Mouse (Mus musculus): ENCODE data around the gene Pccb.

Pccb gene

DNA sequence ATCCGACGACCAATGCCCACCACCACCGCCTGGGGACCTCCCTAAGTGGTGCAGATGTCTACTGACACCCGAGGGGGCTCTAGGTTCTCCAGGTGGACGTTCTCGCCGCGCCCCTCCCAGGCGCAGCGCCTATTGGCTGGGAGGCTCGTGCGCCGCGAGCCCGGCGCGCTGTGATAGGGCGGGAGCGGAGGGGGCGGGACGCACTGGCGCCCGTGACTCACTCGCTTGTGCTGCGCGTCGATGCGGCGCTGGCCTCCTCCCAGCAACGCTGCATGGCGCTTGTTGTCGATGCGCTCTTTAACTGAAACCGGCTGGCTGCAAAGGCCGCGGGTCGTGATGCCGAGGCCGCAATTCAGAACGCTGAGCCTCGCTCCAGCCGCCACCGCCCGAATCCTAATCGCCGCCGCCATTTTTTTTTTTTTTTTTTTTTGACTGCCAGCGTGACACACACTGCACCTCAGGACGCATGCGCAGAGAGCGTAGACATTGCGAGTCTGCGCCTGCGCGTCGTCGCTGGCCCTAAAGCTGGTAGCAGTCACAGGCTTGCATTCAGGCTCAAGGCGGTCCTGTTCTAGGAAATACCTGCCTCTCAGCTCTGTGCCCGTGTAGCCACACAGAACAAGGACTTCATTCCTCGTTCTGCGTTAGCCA, at the start of gene Pccb:
Gene Pccb, minus strand, starts transcription at position 451 of the 651 bp plus-strand sequence.
- DNase-seq (ENCODE audit: low read depth, low spot score), result peak; percentile 98

DNA sequence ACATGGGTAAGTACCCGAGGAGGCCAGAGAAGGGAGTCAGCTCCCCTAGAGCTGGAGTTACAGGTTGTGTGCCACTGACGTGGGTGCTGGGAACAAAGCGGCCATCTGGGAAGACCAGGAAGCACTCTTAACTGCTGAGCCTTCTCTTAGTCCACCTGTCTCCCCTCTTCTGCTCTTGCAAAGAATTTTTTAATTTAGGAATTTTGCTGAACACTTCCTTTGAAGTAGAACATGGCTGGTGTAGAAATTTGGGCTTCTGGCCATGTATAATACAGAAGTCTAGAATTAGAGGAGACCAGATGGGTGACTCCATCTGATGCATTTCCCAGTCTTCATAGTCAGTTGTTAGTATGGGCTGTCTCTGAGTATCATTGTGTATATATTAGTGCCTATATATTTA, 49.0 kb upstream of the Pccb start:
- DNase-seq (ENCODE audit: low read depth, low spot score), result no peak

DNA sequence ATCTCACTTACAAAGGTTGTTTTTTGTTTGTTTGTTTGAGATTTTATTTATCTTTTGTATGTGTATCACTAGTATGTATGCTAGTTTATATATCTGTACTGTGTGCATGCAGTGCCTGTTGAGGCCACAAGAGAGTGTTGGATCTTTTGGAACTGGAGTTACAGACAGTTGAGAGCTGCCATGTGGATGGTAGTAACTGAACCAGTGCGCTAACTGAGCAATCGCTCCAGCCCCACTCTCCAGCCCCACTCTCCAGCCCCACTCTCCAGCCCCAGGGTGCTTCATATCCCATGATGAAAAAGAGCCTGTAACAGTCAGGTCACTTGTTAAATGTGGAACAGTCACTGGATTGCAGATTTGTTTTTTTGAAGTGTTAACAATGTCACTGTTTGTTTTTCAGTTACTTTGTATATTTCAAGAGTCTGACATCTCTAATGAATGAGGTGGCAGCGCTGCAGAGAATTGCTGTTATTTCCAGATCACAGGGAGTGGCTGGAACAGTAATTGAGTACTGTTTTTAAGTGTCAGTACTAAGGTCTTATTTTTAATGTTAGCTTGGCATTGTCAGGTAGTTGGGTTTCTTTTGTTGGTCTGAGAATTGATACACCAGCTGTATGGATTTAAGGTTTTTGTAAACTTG, 45.5 kb upstream of the Pccb start:
- DNase-seq (ENCODE audit: low read depth, low spot score), result no peak

DNA sequence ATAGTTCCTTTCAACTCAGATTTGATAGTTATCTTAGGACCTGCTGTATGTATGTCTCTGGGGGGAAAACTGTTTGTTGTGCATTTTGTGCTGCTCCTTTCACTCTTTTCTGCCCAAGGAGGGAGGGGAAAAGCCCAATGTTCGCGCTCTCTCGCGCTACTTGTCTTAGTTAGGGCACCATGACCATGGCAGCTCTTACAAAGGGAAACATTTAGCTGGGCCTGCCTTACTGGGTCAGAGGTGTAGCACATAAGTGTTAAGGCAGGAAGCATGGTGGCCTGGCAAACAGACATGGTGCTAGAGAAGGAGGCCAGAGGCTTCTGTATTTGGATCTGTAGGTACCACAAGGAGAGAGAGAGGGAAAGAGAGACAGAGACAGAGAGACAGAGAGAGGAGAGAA, 43.9 kb upstream of the Pccb start:
- DNase-seq (ENCODE audit: low read depth, low spot score), result peak; percentile 40

DNA sequence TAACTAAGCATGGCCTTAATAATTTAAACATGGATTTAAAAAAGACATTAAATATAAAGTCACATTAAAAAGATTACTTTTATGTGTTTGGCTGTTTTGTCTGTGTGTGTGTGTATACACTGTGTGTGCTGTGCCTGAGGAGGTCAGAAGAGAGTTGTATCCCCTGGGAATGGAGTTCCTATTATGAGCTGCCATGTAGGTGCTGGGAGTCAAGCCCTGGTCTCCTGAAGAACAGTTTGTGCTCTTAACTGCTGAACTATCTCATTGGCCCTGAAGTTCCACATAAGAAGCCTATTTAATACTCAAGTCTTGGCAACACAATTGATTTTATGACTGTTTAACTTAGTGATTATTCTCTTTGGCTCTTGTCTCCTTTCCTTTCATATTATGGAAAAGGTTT, 42.8 kb upstream of the Pccb start:
- no peak for DNase-seq (ENCODE audit: low read depth, low spot score)

DNA sequence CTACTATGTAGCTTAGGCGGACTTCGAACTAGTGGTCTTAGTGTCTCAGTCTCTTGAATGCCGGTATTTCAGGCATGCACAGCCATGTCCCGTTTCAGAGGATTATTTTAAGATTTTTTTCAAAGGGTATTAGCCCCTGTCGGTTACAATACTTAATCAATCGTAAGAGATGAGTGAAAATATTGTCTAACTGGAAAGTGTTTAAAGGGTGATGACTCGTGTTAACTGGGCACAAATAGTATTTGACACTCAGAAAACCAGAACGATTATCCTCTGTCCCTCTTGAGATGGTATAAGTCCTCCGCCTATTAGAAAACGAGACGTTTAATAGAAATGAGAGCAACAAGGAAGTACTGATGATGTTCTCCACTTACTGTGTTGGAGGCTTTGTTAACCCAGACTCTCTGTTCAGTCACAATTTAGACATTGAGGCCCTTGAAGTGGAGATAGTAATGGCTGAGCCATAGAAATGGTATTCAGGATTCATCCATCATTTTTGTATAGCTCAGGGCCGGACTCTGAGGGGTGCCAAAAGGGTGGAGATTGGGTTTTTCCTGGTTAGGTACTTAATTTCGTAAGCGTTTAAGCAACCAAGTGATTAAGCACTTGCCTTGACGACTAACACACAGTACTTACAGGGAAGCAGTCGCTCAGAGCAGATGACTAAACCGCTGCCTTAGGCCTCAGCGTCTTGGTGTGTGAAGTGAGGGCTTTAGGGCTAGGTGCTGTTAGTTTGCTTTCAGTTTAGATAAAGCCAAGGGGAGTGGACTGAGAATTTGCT, 41.6 kb upstream of the Pccb start:
- DNase-seq (ENCODE audit: low read depth, low spot score), result peak; percentile 50

DNA sequence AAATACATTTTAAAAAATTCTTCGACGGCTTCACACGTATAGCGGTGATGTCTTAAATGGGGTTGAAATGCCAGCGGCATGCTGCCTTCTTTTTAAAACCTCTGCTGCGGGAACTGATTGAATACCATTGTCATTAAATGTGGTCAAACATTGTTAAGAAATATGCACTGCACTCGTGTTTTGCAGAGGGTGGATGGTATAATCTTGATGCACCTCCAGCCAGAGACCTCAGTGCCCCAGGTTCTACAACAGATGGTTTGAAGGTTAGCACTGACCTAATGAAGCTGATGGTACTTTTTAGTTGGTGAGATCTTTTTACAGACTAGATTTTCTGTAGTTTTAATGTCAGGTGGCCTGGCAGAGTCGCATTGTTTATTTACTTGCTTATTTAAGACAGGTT, 41.0 kb upstream of the Pccb start:
- no peak for DNase-seq (ENCODE audit: low read depth, low spot score)

DNA sequence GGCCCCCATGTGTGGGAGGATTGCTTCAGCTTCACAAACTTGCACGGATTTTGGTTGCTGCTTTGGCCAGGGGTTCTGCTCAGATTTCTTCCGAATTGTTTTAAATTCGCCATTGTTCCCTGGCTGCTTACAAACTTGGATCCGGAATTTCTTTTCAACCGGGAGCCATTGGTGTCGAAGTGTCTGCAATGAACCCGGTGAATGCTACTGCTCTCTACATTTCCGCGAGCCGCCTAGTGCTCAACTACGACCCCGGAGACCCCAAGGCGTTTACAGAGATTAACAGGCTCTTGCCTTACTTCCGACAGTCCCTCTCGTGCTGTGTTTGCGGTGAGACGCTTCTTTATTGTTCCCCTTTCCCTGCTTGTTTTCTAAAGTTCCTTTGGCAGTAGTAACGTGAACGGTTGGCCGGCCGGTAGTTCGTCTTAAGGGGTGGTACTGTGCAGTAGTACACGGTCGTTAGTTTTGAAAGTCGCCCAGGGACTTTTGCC, 40.4 kb upstream of the Pccb start:
- no peak for DNase-seq (ENCODE audit: low read depth, low spot score)

DNA sequence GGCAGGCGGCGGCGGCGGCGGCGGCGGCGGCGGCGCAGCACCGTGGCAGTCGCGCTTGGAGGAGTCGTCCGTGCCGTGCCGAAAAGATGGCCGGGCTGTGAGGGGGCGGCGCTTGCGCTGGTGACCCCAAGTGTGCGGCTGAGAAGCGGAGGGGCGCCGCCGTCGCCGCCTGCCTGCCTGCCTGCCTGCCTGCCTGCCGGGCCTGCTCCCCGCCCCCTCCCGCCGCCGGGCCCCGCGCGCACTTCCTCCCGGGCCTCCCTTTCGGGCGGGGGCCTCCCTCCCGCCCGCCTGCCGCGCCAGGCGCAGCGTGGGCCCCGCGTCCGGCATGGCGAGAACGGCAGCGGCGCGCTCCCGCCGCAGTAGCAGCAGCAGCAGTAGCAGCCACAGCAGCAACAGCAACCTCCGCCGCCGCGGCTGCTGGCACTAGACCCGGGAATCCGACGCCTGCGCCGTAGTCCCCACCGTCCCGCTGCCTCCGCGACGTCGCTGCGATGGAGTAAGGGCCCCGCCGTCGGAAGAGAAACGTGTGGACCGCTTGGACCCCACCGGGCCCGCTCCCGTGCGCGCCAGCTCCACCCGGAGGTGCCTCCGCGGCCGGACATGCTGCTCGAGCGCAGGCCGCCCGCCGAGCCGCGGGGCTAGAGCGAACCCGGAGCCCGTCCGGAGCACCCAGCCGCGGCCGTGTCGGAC, 39.8 kb upstream of the Pccb start:
- peak; percentile 92 for DNase-seq (ENCODE audit: low read depth, low spot score)

DNA sequence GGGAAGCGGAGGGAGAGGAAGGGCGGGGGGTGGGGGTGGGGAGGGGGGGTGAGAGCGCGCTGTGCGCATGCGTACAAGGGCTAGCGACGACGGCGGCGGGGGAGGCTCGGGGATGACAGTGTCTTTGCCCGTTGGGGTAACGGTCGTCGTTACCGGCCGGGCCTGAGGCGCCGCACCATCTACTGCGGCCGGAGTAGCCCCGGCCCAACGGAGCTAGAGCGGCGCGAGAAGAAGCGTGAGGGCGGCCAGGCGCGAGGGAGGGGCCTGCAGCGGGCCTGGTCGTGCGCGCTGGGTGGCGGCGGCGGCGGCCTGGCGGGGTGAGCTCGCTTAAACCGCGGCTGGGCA, 39.3 kb upstream of the Pccb start, which contains the start of gene Msl2:
Gene Msl2, plus strand, starts transcription at position 115 of the 345 bp plus-strand sequence.
- DNase-seq (ENCODE audit: low read depth, low spot score), result no peak

DNA sequence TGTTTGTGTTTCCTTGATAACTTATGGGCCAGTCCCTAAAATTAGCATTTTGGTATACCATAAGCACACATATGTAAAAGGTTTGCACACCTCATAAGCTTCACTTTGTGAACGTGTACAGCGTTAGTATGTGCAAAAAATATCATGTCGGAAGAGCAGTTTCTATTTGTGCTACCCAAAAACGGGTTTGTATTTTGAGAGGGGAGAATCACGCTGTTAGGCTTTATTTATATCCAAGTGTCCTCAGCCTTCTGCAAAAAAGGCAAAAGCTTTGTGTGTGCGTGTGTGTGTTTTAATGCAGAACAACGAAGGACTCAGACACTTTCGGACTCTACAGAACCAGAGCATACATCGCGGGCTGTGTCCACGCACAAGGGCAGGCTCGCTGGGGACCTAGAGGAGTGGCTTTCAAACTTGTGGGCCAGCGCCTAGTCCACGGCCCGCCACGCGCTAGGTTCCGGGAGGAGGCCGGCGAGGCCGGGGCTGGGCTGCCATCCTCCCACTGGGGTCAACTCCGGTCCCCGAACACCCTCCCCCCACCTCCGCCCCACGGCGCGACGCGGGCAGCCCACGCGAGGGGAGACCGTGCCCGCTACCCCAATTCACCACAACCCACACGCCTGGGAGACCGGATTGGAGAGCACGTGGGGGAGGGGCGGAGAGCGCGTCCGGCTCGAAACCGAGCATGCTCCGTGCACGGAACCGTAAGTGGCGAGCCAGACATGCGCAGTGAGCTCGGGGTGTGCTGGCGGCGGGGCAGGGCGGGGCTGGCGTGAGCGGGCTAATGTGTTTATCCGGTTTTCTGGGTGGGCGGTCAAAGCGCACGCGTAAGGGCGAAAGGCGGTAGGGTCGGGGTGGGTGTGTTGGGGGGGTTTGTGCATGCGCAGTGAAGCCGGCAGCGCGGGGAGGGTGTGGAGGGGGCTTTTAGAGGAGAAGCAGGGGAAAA, 38.6 kb upstream of the Pccb start:
- DNase-seq (ENCODE audit: low read depth, low spot score), result peak; percentile 99

DNA sequence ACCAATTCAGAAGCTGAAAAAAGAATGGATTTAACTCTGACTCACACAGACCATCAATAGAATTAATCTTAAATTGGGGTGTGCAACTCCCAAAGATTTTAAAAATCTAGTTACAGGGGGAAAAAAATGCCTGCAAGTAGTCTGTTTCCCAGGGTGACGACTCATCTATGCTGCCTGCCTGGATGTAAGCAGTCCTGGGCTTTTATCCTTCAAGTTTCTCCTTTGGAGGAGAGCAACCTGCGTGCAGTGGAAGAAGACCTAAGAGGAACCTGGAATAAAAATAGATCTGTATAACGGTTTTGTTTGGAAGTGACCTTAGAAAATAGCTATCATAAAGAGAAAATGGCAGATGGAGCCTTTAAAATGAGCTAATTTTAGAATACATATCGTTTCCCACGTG, 37.8 kb upstream of the Pccb start:
- DNase-seq (ENCODE audit: low read depth, low spot score), result no peak

DNA sequence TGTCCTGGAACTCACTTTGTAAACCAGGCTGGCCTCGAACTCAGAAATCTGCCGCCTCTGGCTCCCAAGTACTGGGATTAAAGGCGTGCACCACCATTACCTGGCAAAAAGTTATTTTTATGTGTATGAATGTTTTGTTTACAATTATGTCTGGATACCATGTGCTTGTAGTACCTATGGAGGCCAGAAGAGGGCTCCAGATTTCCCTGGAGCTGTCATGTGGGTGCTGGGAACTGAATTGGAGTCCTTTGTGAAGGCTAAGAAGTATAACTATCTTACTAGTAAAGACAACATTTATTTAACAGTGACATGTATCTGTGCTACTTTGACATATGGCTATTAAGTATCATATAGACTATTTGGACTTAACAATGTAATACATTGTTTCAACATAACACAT, 35.1 kb upstream of the Pccb start:
- peak; percentile 17 for DNase-seq (ENCODE audit: low read depth, low spot score)

DNA sequence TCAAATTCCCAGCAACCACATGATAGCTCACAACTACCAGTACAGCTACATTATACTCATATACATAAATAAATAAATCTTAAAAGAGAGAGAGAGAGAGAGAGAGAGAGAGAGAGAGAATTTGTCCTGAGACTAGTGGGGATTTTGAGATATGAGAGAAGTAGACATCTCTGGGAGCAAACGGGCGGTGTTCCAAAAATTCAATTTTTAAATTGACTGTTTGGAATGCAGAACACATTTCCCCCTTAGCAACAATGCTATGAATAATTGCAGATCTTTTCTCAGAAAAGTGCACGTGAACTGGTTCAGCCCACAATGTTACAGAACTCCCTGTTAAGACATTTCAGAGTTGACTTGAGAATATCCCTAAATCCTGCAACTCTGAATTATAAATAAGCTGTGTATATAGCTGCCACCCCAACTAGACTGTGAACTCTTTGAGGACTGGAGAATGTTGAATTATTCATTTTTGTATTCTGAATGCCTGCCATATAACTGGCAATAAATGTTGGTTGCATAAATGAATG, 30.4 kb upstream of the Pccb start:
- DNase-seq (ENCODE audit: low read depth, low spot score), result no peak

DNA sequence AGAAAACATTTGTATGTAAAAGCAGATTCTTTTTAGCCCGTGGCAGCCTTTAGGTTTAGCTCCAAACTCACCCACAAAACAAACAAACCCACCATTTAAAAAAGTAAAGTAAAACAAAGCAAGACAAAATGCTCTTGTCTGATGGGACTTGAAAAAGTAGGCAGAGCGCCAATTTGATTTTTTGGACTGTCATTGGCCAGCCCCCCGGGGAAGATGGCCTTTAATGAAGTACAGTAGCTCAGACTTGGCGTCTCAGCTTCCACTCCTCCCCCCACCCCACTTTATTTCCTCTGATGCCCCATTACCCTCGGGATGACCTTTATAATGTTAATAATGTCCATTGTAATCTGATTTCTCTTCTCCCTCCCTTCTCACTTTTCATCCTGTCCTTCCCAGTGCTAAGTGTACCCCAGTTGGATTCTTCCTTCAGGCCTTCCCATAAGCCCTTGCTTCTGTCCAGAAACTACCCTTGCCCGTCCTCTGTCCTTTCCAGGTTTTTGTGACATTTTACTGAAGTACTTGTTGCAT, 27.6 kb upstream of the Pccb start:
- no peak for DNase-seq (ENCODE audit: low read depth, low spot score)

DNA sequence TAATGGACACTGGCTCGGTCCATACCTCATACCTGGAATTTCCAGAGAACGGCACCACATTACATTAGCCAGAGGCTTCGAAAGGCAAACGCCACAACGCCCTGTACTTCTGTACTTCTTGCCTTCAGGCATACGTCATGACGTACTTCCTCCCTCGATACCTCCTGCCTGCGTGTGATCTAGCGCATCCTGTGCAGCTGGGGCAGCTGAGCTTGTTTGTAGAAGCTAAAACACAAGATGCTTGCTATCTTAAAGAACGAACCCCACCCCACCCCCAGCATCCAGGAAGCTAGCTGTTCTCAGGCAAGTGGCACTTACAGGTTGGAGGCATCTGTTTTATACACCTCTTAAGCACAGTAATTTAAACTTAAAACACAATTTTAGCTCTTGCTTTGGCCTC, 26.3 kb upstream of the Pccb start:
- DNase-seq (ENCODE audit: low read depth, low spot score), result peak; percentile 92

DNA sequence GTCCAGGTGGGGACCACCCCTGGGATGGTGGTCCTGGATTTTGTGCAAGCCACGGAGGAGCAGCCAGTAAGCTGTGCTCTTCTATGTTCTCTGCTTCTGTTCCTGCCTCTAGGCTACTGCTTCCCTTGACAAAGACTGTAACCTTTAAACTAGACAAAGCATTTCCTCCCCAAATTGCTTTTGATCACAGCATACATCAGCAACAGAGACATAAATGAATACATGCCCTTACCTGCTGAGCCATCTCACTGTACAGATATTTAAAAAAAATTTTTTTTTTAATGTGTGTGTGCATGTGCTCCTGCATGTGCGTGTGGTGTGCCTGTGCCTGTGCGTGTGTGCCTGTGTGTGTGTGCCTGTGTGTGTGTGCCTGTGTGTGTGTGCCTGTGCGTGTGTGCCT, 22.5 kb upstream of the Pccb start:
- DNase-seq (ENCODE audit: low read depth, low spot score), result peak; percentile 41

DNA sequence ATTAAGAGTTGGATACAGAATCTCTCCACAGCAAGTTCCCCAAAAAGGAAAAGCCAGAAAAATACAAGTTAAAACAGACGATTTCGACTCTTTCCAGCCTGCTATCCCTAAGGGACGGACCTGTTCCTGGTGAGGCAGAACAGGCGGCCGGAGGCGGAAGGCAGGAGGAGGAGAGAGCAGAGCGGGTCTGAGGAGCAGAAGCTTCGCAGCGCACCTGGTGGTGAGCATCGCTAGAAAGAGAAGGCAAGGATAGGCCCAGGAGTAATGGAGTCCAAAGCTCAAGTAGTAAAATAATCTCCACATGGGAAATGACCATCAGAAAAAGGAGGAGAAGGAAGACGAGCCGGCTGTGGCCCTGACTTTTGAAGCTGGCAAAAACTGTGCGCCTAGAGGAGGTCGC, 18.6 kb upstream of the Pccb start:
- no peak for DNase-seq (ENCODE audit: low read depth, low spot score)

DNA sequence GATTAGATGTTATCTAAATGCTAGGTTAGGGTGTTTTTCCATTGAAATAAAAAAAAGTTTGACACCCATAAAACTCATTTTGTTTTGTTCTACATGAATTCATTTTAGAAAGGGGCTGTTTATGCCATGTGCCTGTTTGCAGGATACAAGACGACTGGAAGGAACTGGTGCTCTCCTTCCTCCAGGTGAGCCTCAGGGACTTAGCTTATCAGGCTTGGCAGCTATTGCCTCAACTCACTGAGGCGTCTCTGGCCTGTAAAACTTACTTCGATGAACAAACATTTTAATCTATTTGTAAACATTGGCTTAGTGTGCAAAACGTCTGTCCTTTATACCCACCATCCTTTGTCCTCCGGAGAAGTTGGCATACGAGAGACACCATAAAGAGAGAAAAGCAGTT, 18.0 kb upstream of the Pccb start:
- DNase-seq (ENCODE audit: low read depth, low spot score), result no peak

DNA sequence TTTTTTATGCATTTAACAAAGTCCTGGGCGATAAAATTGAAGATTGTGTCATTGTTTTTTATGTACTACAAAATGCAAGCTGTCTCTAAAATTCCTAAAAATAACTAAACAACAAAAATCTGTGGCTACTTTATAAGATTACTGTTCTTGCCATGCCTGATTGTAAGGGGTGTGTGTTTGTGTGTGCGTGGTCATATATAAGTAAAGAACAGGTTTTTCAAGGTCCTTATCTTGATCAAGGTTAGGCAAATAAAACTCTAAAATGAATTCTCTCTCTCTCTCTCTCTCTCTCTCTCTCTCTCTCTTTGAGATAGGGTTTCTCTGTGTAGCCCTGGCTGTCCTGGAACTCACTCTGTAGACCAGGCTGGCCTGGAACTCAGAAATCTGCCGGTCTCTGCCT, 17.3 kb upstream of the Pccb start:
- no peak for DNase-seq (ENCODE audit: low read depth, low spot score)

Data from CD4-positive helper T cell, adult 2 months (primary cell).